ENCODE assay signal across 20 mouse cellular contexts in the genomic region with DNA sequence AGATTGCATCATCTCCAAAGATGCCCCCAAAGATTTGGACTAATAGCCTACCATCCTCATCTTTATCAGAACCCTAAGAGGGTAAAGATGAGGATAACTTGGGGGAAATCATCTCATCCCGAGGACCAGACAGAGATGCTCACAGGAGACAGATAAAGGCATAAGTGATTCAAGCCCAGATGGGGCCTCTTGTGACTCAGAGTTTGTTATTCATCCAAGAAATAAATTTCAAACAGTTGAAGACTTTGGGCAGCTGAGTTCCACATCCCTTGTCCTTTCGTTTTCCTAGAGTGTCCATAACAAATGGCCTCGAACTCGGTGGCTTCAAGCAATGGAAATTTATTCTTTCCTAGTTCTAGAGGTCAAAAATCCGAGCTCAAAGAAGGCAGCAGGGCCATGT.
DNase-seq lines count a peak whose midpoint lies in the region.
"Had no signal": no experiment of that assay in that cellular context is flagged by ENCODE, and none has a peak within 500 bp of the region (broad histone marks: within the 10 kb centered on the region; RNA-seq: fewer than 3 reads in every experiment).

No protein-coding gene starts in this region.

- intact Hi-C loops in left cerebral cortex, postnatal 36 days (cut with DNase I): no loop called here

- peak; percentile 13 to 23 for DNase-seq in frontal cortex, postnatal 36 days (ENCODE audit: low spot score in 2 of 2)
- no peak for DNase-seq in frontal cortex, postnatal 14 days (ENCODE audit: low spot score in 2 of 2)
- DNase-seq in left cerebral cortex, adult 18-20 months (ENCODE audit: low spot score in 2 of 2): peak; percentile 10 to 22
- no peak for DNase-seq in left cerebral cortex, postnatal 36 days (ENCODE audit: low spot score in 2 of 2)
- DNase-seq in 3T3-L1 (ENCODE audit: low read depth, low spot score): peak; percentile 66
- peak; percentile 21 for DNase-seq in adipocyte (ENCODE audit: low spot score)
- DNase-seq in testis, postnatal 10 days (ENCODE audit: low spot score): no peak
- DNase-seq in adrenal gland, adult 18-20 months (ENCODE audit: low spot score in 2 of 2): no peak
- DNase-seq: adrenal gland, adult 2 months; adrenal gland, postnatal 14 days; cerebellum, adult 11-12 months; cerebellum, adult 8-10 months; cerebellum, postnatal 10 days; cerebellum, postnatal 36 days; embryo, embryonic 11 days; gastrocnemius, postnatal 10 days; gastrocnemius, postnatal 36 days; heart, adult 2 months; heart, postnatal 14 days; heart, postnatal 4 days had no signal

Comparison
In these comparisons a context has a peak if more than half of its experiments do, and no peak if none do; other contexts are left out.
1. DNase-seq: peak in frontal cortex, postnatal 36 days (2 of 2), left cerebral cortex, adult 18-20 months (2 of 2), 3T3-L1 (single experiment) and adipocyte (single experiment); none in frontal cortex, postnatal 14 days (0 of 2), left cerebral cortex, postnatal 36 days (0 of 2), testis, postnatal 10 days (single experiment) and adrenal gland, adult 18-20 months (0 of 2).